Mouse (Mus musculus): Measurements from ENCODE around the gene Tjp2.

- TF ChIP-seq POLR2A (IDR thresholded peaks at IDR 0.05; ENCODE audit: low read depth, low read length) (no peak), CTCF (IDR thresholded peaks at IDR 0.05; ENCODE audit: extremely low read depth, insufficient read depth, insufficient read length, insufficient replicate concordance) (no peak)
Measured at GRCm38 (mm10) chr19:24241271-24241670, 16.4 kb upstream of the Tjp2 start.

All from spleen, adult 2 months (tissue).